In the genomic region with DNA sequence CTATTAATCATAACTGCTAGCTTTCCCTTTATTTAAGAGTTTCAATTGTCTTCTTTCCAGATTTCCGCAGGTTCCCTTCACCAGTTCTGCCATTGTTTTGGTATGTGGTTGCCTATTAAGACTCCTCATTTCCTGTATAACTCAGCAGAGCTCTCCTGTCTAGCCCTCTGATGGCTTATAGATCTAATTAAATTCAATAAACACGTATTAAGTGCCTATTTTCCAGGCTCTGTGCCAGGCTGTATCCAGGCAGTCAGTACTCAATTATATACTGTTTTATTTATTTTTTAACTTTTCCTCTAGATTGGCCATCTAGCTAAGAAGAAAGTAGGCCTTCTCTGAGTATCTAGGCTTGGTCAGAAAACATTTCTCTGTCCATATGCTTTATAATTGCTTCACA, we compare ENCODE assay signal across 24 mouse cellular contexts.
"Had no signal": no experiment of that assay in that cellular context is flagged by ENCODE, and none has a peak within 500 bp of the region (broad histone marks: within the 10 kb centered on the region; RNA-seq: fewer than 3 reads in every experiment).

No protein-coding gene starts in this region.

- H3K27me3 ChIP-seq: heart, embryonic 13.5 days; heart, embryonic 15.5 days; hindbrain, embryonic 13.5 days; hindbrain, embryonic 15.5 days; kidney, embryonic 15.5 days; liver, embryonic 12.5 days had no signal

- H3K36me3 ChIP-seq: heart, embryonic 13.5 days; heart, embryonic 15.5 days; hindbrain, embryonic 13.5 days; hindbrain, embryonic 15.5 days; kidney, embryonic 15.5 days; liver, embryonic 12.5 days had no signal

- H3K27ac ChIP-seq: heart, adult 2 months; heart, embryonic 13.5 days; heart, embryonic 15.5 days; hindbrain, embryonic 13.5 days; hindbrain, embryonic 15.5 days; hindbrain, postnatal 0 days; kidney, embryonic 15.5 days; kidney, postnatal 0 days; layer of hippocampus, adult 2 months; left cerebral cortex, adult 2 months; liver, embryonic 12.5 days; liver, embryonic 14.5 days had no signal

- H3K9me3 ChIP-seq: heart, embryonic 13.5 days; heart, embryonic 15.5 days; hindbrain, embryonic 13.5 days; hindbrain, embryonic 15.5 days; kidney, embryonic 15.5 days; liver, embryonic 12.5 days had no signal

- H3K4me1 ChIP-seq: heart, embryonic 13.5 days; heart, embryonic 15.5 days; hindbrain, embryonic 13.5 days; hindbrain, embryonic 15.5 days; liver, embryonic 12.5 days had no signal

- ATAC-seq: hindbrain, postnatal 0 days; intestine, embryonic 16.5 days; liver, embryonic 12.5 days had no signal

- DNase-seq: gastrocnemius, postnatal 14 days; gastrocnemius, postnatal 36 days; heart, adult 11 months; heart, adult 2 months; heart, postnatal 14 days; heart, postnatal 36 days; kidney, adult 11 months; kidney, adult 2 months; kidney, adult 9 months; kidney, postnatal 25 days; kidney, postnatal 4 days had no signal

- H3K4me3 ChIP-seq: heart, adult 2 months; heart, embryonic 13.5 days; heart, embryonic 15.5 days; hindbrain, embryonic 13.5 days; hindbrain, embryonic 15.5 days; kidney, embryonic 15.5 days; layer of hippocampus, adult 2 months; left cerebral cortex, adult 2 months; liver, embryonic 12.5 days had no signal

- H3K4me2 ChIP-seq: heart, embryonic 11.5 days; heart, embryonic 13.5 days; heart, embryonic 15.5 days; hindbrain, embryonic 13.5 days; hindbrain, embryonic 15.5 days; kidney, embryonic 15.5 days; liver, embryonic 12.5 days had no signal

- H3K9ac ChIP-seq: heart, embryonic 13.5 days; heart, embryonic 15.5 days; hindbrain, embryonic 13.5 days; hindbrain, embryonic 15.5 days; kidney, embryonic 15.5 days; liver, embryonic 12.5 days; liver, embryonic 14.5 days had no signal
